In the genomic region with DNA sequence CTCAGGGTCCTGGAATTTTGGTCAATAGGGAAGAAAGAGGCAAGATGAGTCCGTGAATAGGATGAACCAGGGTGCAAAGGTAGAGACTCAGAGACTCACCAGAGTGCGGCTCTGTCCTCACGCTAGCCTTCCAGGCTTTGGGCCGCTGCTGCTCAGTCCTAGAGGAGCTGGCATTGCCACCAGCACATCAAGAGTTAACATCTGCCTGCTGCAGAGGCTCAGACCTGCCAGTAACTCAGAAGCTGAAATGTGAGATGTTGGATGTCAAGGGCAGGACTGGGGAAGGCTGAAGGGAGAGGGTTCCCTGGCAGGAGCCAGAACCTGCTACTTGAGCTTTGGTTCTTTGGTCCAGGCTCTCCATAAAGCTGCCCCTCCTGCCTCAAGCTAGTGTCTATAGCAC, we compare ENCODE assay signal across 14 mouse cellular contexts. TPM values are rescaled to one million over a fixed set of nuclear protein-coding genes. Genes with fewer than 3 reads are reported as not detected.
A peak's percentile ranks its signal among the peaks of the same experiment; 100 is the strongest.
DNase-seq lines count a peak whose midpoint lies in the region; ATAC-seq lines count a peak whose summit lies in the region.
"Had no signal": no experiment of that assay in that cellular context is flagged by ENCODE, and none has a peak within 500 bp of the region (broad histone marks: within the 10 kb centered on the region; RNA-seq: fewer than 3 reads in every experiment).

No protein-coding gene starts in this region.

- no peak overlapping the region for H3K4me3 ChIP-seq in heart, embryonic 14.5 days (ENCODE audit: control insufficient read depth in 1 of 2, insufficient read depth in 1 of 2, low read depth in 1 of 2, low read length in 2 of 2)
- no peak overlapping the region for H3K4me3 ChIP-seq in midbrain, embryonic 13.5 days (replicated peaks)
- H3K4me3 ChIP-seq in midbrain, embryonic 14.5 days (replicated peaks; ENCODE audit: low read depth, low read length) = no peak overlapping the region
- H3K4me3 ChIP-seq: intestine, embryonic 15.5 days; liver, embryonic 15.5 days; midbrain, embryonic 10.5 days had no signal

- no peak overlapping the region for H3K4me2 ChIP-seq in heart, embryonic 14.5 days (ENCODE audit: low read length)
- no peak overlapping the region for H3K4me2 ChIP-seq in midbrain, embryonic 13.5 days (replicated peaks)
- H3K4me2 ChIP-seq in midbrain, embryonic 14.5 days (ENCODE audit: low read length) = no peak overlapping the region
- H3K4me2 ChIP-seq: intestine, embryonic 15.5 days; liver, embryonic 15.5 days had no signal

- peaks cover 6 to 8% of the 10 kb centered on the region in 2 experiments for H3K4me1 ChIP-seq in heart, embryonic 14.5 days (ENCODE audit: control insufficient read depth in 2 of 2, insufficient read depth in 2 of 2, low read length in 2 of 2)
- peaks cover 4% of the 10 kb centered on the region; the same call in 1 of the 2 replicates for H3K4me1 ChIP-seq in midbrain, embryonic 13.5 days (replicated peaks)
- H3K4me1 ChIP-seq in midbrain, embryonic 14.5 days (ENCODE audit: control insufficient read depth, insufficient read depth, low read length) = no peaks in the 10 kb centered on the region
- H3K4me1 ChIP-seq: liver, embryonic 15.5 days had no signal

- ATAC-seq in heart, embryonic 14.5 days (ENCODE audit: insufficient number of reproducible peaks, insufficient read depth, low FRiP score, low read depth) = 0 out of 2 replicates have a peak, but pooled peaks have one; percentile 17
- no peak for ATAC-seq in midbrain, embryonic 13.5 days
- ATAC-seq in midbrain, embryonic 14.5 days (ENCODE audit: low FRiP score, low TSS enrichment) = no peak
- ATAC-seq: intestine, embryonic 15.5 days had no signal

- no peak overlapping the region for H3K27ac ChIP-seq in heart, embryonic 14.5 days (replicated peaks in 1 of 2; ENCODE audit: control insufficient read depth in 1 of 2, insufficient read depth in 1 of 2, low read depth in 2 of 2, low read length in 2 of 2)
- H3K27ac ChIP-seq in midbrain, embryonic 13.5 days = no peak overlapping the region
- no peak overlapping the region for H3K27ac ChIP-seq in midbrain, embryonic 14.5 days (replicated peaks; ENCODE audit: low read depth, low read length)
- H3K27ac ChIP-seq: intestine, embryonic 15.5 days; liver, embryonic 15.5 days; midbrain, embryonic 10.5 days had no signal

- peak; percentile 21 for DNase-seq in adrenal gland, adult 2 months
- DNase-seq in adrenal gland, postnatal 4 days (ENCODE audit: low spot score in 2 of 2) = no peak
- no peak for DNase-seq in heart, adult 18-20 months
- no peak for DNase-seq in midbrain, embryonic 14.5 days
- no peak for DNase-seq in layer of hippocampus, postnatal 10 days (ENCODE audit: low spot score in 2 of 2)
- DNase-seq in retina, embryonic 14.5 days (ENCODE audit: low spot score) = no peak
- DNase-seq: adrenal gland, adult 8-10 months; cerebellum, postnatal 36 days; thymus, postnatal 4 days had no signal

- 0 out of 2 replicates have a peak overlapping the region, but pooled peaks have one; percentile 16 for H3K9ac ChIP-seq in heart, embryonic 14.5 days (ENCODE audit: low read length)
- H3K9ac ChIP-seq in midbrain, embryonic 13.5 days (replicated peaks) = 0 out of 2 replicates have a peak overlapping the region, but pooled peaks have one; percentile 36
- H3K9ac ChIP-seq in midbrain, embryonic 14.5 days (replicated peaks; ENCODE audit: low read length) = no peak overlapping the region
- H3K9ac ChIP-seq: intestine, embryonic 15.5 days; liver, embryonic 15.5 days had no signal

- H3K27me3 ChIP-seq in heart, embryonic 14.5 days (ENCODE audit: control insufficient read depth, insufficient read depth, low read length) = no peaks in the 10 kb centered on the region
- no peaks in the 10 kb centered on the region for H3K27me3 ChIP-seq in midbrain, embryonic 13.5 days
- H3K27me3 ChIP-seq in midbrain, embryonic 14.5 days (ENCODE audit: control insufficient read depth, insufficient read depth, low read length) = no peaks in the 10 kb centered on the region
- H3K27me3 ChIP-seq: intestine, embryonic 15.5 days had no signal

- WGBS in heart, embryonic 14.5 days = 44% methylated on average over 4 of the region's 4 CpGs
- WGBS in midbrain, embryonic 13.5 days = 61% methylated on average over 4 of the region's 4 CpGs
- WGBS in midbrain, embryonic 14.5 days = 63% methylated on average over 4 of the region's 4 CpGs

- no peaks in the 10 kb centered on the region for H3K9me3 ChIP-seq in heart, embryonic 14.5 days (ENCODE audit: control insufficient read depth, low read length)
- no peaks in the 10 kb centered on the region for H3K9me3 ChIP-seq in midbrain, embryonic 13.5 days
- no peaks in the 10 kb centered on the region for H3K9me3 ChIP-seq in midbrain, embryonic 14.5 days (ENCODE audit: control insufficient read depth, low read length)
- H3K9me3 ChIP-seq: intestine, embryonic 15.5 days; liver, embryonic 15.5 days; midbrain, embryonic 10.5 days had no signal

- H3K36me3 ChIP-seq in heart, embryonic 14.5 days (ENCODE audit: control insufficient read depth, insufficient read depth, low read length) = no peaks in the 10 kb centered on the region
- H3K36me3 ChIP-seq in midbrain, embryonic 13.5 days = no peaks in the 10 kb centered on the region
- H3K36me3 ChIP-seq in midbrain, embryonic 14.5 days (ENCODE audit: control insufficient read depth, insufficient read depth, low read length) = no peaks in the 10 kb centered on the region
- H3K36me3 ChIP-seq: intestine, embryonic 15.5 days; liver, embryonic 15.5 days; midbrain, embryonic 10.5 days had no signal

RNA-seq across cellular contexts. Expression of gene Tfap4, which starts 11.1 kb away (rescaled TPM):
- 1 to 10 TPM; 3.8 to 6.7 TPM for total RNA-seq in adrenal gland, adult 2 months (2021)
- 3.6 and 4.0 TPM in 2 replicates for polyA plus RNA-seq in adrenal gland, adult 2 months (2012; rRNA removed)
- total RNA-seq in adrenal gland, postnatal 4 days (2021) = 10 to 100 TPM; 16.6 to 19.2 TPM
- 2.5 and 4.1 TPM in 2 replicates for polyA plus RNA-seq in heart, embryonic 14.5 days (2014; fragmentation: Nextera tagmentation; extraction: Ambion mirVana)
- total RNA-seq in heart, adult 18-20 months (2021) = 1 to 10 TPM; 2.1 to 2.6 TPM
- 10.5 and 11.2 TPM in 2 replicates for polyA plus RNA-seq in midbrain, embryonic 13.5 days (2015; fragmentation: Nextera tagmentation; extraction: Ambion mirVana)
- polyA plus RNA-seq in midbrain, embryonic 14.5 days (2014; fragmentation: Nextera tagmentation; extraction: Ambion mirVana) = 7.2 and 8.9 TPM in 2 replicates
- total RNA-seq in layer of hippocampus, postnatal 10 days (2021) = 1 to 10 TPM; 4.2 to 4.3 TPM

RNA-seq across cellular contexts. Expression of gene Glis2, which starts 23.8 kb away (rescaled TPM):
- 10 to 100 TPM; 17.3 to 27.4 TPM for total RNA-seq in adrenal gland, adult 2 months (2021)
- 28.9 and 29.3 TPM in 2 replicates for polyA plus RNA-seq in adrenal gland, adult 2 months (2012; rRNA removed)
- 10 to 100 TPM; 66.0 to 77.7 TPM for total RNA-seq in adrenal gland, postnatal 4 days (2021)
- 17.8 and 21.4 TPM in 2 replicates for polyA plus RNA-seq in heart, embryonic 14.5 days (2014; fragmentation: Nextera tagmentation; extraction: Ambion mirVana)
- 1 to 10 TPM; 6.2 to 8.5 TPM for total RNA-seq in heart, adult 18-20 months (2021)
- 20.0 and 26.3 TPM in 2 replicates for polyA plus RNA-seq in midbrain, embryonic 13.5 days (2015; fragmentation: Nextera tagmentation; extraction: Ambion mirVana)
- polyA plus RNA-seq in midbrain, embryonic 14.5 days (2014; fragmentation: Nextera tagmentation; extraction: Ambion mirVana) = 13.2 and 13.4 TPM in 2 replicates
- 10 to 100 TPM; 23.8 to 26.5 TPM for total RNA-seq in layer of hippocampus, postnatal 10 days (2021)

RNA-seq across cellular contexts. Expression of gene Srl, which starts 29.1 kb away (rescaled TPM):
- total RNA-seq in adrenal gland, adult 2 months (2021) = 10 to 100 TPM in 1 of 2 experiments, 1 to 10 TPM in 1; 6.8 to 13.2 TPM
- polyA plus RNA-seq in adrenal gland, adult 2 months (2012; rRNA removed) = 0.35 and 0.57 TPM in 2 replicates
- total RNA-seq in adrenal gland, postnatal 4 days (2021) = 10 to 100 TPM; 21.8 to 42.0 TPM
- polyA plus RNA-seq in heart, embryonic 14.5 days (2014; fragmentation: Nextera tagmentation; extraction: Ambion mirVana) = 259 and 288 TPM in 2 replicates
- total RNA-seq in heart, adult 18-20 months (2021) = 100 to 1,000 TPM; 782 to 831 TPM
- polyA plus RNA-seq in midbrain, embryonic 13.5 days (2015; fragmentation: Nextera tagmentation; extraction: Ambion mirVana) = 20.5 and 21.6 TPM in 2 replicates
- polyA plus RNA-seq in midbrain, embryonic 14.5 days (2014; fragmentation: Nextera tagmentation; extraction: Ambion mirVana) = 17.6 and 25.7 TPM in 2 replicates
- 10 to 100 TPM; 25.4 to 25.7 TPM for total RNA-seq in layer of hippocampus, postnatal 10 days (2021)

RNA-seq across cellular contexts. Expression of gene Pam16, which starts 54.1 kb away (rescaled TPM):
- 100 to 1,000 TPM; 104 to 111 TPM for total RNA-seq in adrenal gland, adult 2 months (2021)
- 16.0 and 33.4 TPM in 2 replicates for polyA plus RNA-seq in adrenal gland, adult 2 months (2012; rRNA removed)
- total RNA-seq in adrenal gland, postnatal 4 days (2021) = 10 to 100 TPM; 68.8 to 72.6 TPM
- 157 and 165 TPM in 2 replicates for polyA plus RNA-seq in heart, embryonic 14.5 days (2014; fragmentation: Nextera tagmentation; extraction: Ambion mirVana)
- total RNA-seq in heart, adult 18-20 months (2021) = 100 to 1,000 TPM; 154 TPM
- polyA plus RNA-seq in midbrain, embryonic 13.5 days (2015; fragmentation: Nextera tagmentation; extraction: Ambion mirVana) = 153 and 155 TPM in 2 replicates
- 171 and 207 TPM in 2 replicates for polyA plus RNA-seq in midbrain, embryonic 14.5 days (2014; fragmentation: Nextera tagmentation; extraction: Ambion mirVana)
- total RNA-seq in layer of hippocampus, postnatal 10 days (2021) = 10 to 100 TPM; 71.0 to 77.1 TPM

Comparison
In these comparisons a context has a peak if more than half of its experiments do, and no peak if none do; other contexts are left out.
1. RNA of gene Srl, which starts 29.1 kb away (total RNA-seq): 782 to 831 TPM in heart, adult 18-20 months; 21.8 to 42.0 TPM in adrenal gland, postnatal 4 days, 25.4 to 25.7 TPM in layer of hippocampus, postnatal 10 days and 6.8 to 13.2 TPM in adrenal gland, adult 2 months; every median in the first group is over 10 times any median in the second.